Mouse (Mus musculus) ES-Bruce4 (cell line): ENCODE results near the gene Nfatc2ip. TPM values are rescaled to one million over a fixed set of nuclear protein-coding genes. Genes with fewer than 3 reads are reported as not detected.

Experiments used
- H3K27ac ChIP-seq: 2 replicates; pipeline ENCODE4 v1.5.1; 2012; ENCODE audit warnings: low read length, inconsistent platforms; ENCODE audit not compliant: insufficient read depth
- H3K27me3 ChIP-seq: 2 replicates; pipeline ENCODE4 v1.6.1; 2012; ENCODE audit warnings: mild to moderate bottlenecking, low read length, inconsistent platforms; ENCODE audit not compliant: control insufficient read depth, poor library complexity, insufficient read depth, severe bottlenecking
- H3K36me3 ChIP-seq: 2 replicates; pipeline ENCODE4 v1.6.1; 2012; ENCODE audit warnings: inconsistent platforms, mild to moderate bottlenecking, low read length, moderate library complexity; ENCODE audit not compliant: control insufficient read depth, poor library complexity, insufficient read depth, severe bottlenecking
- H3K4me1 ChIP-seq: one replicate; pipeline ENCODE4 v1.8.1; 2011; ENCODE audit warnings: low read length; ENCODE audit not compliant: control insufficient read depth, insufficient read depth
- H3K4me3 ChIP-seq: 2 replicates; pipeline ENCODE4 v1.5.1; 2011; ENCODE audit warnings: low read depth, mild to moderate bottlenecking, low read length
- H3K9ac ChIP-seq: 2 replicates; pipeline ENCODE4 v1.6.1; 2012; ENCODE audit warnings: low read depth, mild to moderate bottlenecking, inconsistent platforms; ENCODE audit not compliant: poor library complexity, severe bottlenecking
- H3K9me3 ChIP-seq: replicated peaks from 2 replicates; pipeline ENCODE4 v1.6.1; 2012; ENCODE audit warnings: mild to moderate bottlenecking, low read length, inconsistent platforms; ENCODE audit not compliant: control insufficient read depth, poor library complexity, insufficient read depth, severe bottlenecking
- CTCF ChIP-seq: IDR thresholded peaks from one replicate; pipeline ENCODE4 v1.8.1; 2011; ENCODE audit warnings: low read depth, low read length
- EP300 ChIP-seq: IDR thresholded peaks from 2 replicates; pipeline ENCODE4 v1.6.1; 2011; ENCODE audit warnings: low read depth, low read length; ENCODE audit not compliant: insufficient read depth
- POLR2A ChIP-seq: IDR thresholded peaks from one replicate; pipeline ENCODE4 v1.8.1; 2011; ENCODE audit warnings: low read length; ENCODE audit not compliant: insufficient read depth
- polyA plus RNA-seq: library from polyadenylated mRNA; stranded (reverse); fragments of >200 nt; gene quantifications from 2 replicates; pipeline ENCODE4 v1.2.4, GENCODE M21; 2011; ENCODE audit warnings: low read depth; ENCODE audit not compliant: missing spikeins, insufficient read depth, insufficient read length

Nfatc2ip gene
- polyA plus RNA-seq, 1 experiment: 78.6 TPM

DNA sequence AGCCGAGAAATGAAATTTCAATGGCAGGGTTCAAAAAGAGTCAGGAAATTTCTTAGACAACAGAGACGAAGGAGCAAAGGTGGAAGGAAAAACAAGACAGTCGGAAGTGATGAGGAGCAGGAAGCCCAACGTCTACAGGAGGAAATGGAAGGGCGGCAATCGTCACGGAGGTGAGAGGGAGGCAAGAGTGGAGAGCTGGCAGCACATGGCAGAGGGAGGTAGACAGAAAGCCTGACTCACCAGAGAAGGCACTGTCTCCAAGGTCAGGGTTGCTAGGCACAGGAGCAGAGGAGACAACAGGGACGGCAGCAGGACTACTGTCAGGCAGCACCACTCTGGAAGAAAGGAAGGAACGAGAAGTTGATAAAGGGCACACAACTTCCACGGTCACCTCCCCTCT, 28.9 kb downstream of the Nfatc2ip start:
- H3K27ac ChIP-seq: no peak overlapping the region
- no peaks in the 10 kb centered on the region for H3K27me3 ChIP-seq
- H3K36me3 ChIP-seq: peaks cover 8% of the 10 kb centered on the region
- no peaks in the 10 kb centered on the region for H3K9me3 ChIP-seq
- H3K9ac ChIP-seq: no peak overlapping the region
- H3K4me3 ChIP-seq: no peak overlapping the region
- no peaks in the 10 kb centered on the region for H3K4me1 ChIP-seq
- no peak for TF ChIP-seq POLR2A
- TF ChIP-seq EP300: no peak
- no peak for TF ChIP-seq CTCF

DNA sequence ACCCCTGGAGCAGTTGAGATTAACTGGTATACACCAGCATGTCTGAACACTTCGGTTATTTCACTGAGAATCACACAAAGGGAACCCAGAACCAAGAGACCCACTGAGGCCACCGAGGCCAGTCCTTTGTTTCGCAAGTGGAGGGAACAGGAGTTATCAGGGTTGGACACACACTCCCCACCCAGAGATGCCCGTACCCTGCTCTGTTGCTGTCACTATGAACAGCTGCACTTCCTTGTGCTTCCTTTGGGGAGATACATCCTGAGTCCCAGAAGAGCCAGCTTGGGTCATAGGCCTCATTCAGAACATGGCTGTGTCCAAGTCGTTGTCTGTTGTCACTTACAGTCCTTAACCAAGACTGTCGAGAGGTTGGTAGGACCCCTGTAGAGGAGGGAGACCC, 33.5 kb downstream of the Nfatc2ip start:
- Histone ChIP-seq H3K9me3 (no peaks in the 10 kb centered on the region), H3K27me3 (no peaks in the 10 kb centered on the region), H3K4me3 (no peak overlapping the region), H3K4me1 (no peaks in the 10 kb centered on the region), H3K9ac (no peak overlapping the region), H3K36me3 (no peaks in the 10 kb centered on the region), H3K27ac (no peak overlapping the region)
- TF ChIP-seq EP300 (no peak), POLR2A (no peak), CTCF (no peak)

DNA sequence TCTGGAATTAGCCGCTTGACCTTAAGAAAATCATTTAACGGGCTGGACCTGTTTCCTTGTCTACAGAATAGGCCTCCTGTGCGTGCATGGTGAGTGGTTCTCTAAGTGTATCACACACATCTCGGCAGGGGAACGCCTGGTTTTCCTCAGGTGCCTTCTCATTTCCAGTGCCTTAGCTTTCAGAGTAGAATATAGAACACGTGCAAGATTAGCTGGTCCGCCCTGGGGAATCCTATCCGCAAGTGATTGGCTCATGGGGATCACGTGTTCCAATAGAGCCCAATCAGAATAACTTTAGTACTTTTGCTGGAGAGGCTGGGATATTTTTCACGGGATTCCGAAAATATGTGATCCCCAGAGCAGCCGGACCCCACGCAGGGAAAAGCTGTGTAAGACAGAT, 37.5 kb downstream of the Nfatc2ip start:
- Histone ChIP-seq H3K4me1 (peaks cover 2% of the 10 kb centered on the region), H3K9me3 (no peaks in the 10 kb centered on the region), H3K27me3 (no peaks in the 10 kb centered on the region), H3K9ac (no peak overlapping the region), H3K4me3 (no peak overlapping the region), H3K36me3 (no peaks in the 10 kb centered on the region), H3K27ac (no peak overlapping the region)
- TF ChIP-seq EP300 (no peak), CTCF (no peak), POLR2A (no peak)

DNA sequence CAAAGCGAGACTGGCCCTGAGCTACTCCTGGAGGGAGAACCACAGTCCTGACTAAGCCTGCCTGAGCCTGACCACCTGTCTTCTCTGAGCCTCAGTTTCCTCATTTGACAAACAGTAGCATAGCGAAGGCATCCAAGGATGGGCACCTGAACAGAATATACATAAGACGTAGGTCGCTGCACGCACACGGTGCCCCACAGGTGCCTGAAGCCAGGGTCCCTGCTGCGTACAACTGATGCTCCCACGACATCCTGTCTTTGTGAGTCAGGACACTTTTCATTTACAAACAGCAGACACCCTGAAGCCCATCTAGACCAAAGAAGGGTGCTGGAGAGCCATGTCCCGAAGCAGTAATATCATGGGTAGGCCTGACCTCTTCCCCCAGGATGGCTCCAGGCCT, 38.1 kb downstream of the Nfatc2ip start:
- no peak for TF ChIP-seq CTCF
- TF ChIP-seq POLR2A: no peak
- no peak for TF ChIP-seq EP300
- H3K27ac ChIP-seq: no peak overlapping the region

DNA sequence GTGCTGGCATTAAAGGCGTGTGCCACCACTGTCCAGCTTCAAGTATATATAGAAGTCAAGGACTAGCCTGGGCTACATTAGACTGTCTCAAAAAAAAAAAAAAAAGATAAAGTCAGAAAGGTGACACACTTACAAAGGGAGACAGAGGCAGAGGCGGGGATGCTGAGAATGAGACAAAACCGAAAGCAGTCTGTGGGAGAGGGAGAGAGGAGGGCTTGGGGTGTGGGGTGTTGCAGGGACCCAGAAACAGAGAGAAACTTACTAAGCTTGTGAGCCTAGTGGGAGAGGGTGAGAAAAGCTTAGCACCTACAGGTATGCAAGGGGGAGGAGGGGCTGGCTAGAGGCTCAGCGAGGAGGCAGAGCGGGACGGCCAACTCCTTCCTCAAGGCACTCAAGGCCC, 38.7 kb downstream of the Nfatc2ip start:
- no peaks in the 10 kb centered on the region for H3K27me3 ChIP-seq
- no peaks in the 10 kb centered on the region for H3K9me3 ChIP-seq
- no peak for TF ChIP-seq POLR2A
- no peak for TF ChIP-seq CTCF
- no peak for TF ChIP-seq EP300
- no peak overlapping the region for H3K9ac ChIP-seq
- no peaks in the 10 kb centered on the region for H3K36me3 ChIP-seq
- H3K4me1 ChIP-seq: peaks cover 2% of the 10 kb centered on the region
- H3K27ac ChIP-seq: no peak overlapping the region
- no peak overlapping the region for H3K4me3 ChIP-seq

More for the DNA sequence above, 38.1 kb downstream of the Nfatc2ip start:
- no peaks in the 10 kb centered on the region for H3K36me3 ChIP-seq
- H3K9me3 ChIP-seq: no peaks in the 10 kb centered on the region
- no peaks in the 10 kb centered on the region for H3K27me3 ChIP-seq
- H3K9ac ChIP-seq: no peak overlapping the region
- peaks cover 2% of the 10 kb centered on the region for H3K4me1 ChIP-seq
- H3K4me3 ChIP-seq: no peak overlapping the region

DNA sequence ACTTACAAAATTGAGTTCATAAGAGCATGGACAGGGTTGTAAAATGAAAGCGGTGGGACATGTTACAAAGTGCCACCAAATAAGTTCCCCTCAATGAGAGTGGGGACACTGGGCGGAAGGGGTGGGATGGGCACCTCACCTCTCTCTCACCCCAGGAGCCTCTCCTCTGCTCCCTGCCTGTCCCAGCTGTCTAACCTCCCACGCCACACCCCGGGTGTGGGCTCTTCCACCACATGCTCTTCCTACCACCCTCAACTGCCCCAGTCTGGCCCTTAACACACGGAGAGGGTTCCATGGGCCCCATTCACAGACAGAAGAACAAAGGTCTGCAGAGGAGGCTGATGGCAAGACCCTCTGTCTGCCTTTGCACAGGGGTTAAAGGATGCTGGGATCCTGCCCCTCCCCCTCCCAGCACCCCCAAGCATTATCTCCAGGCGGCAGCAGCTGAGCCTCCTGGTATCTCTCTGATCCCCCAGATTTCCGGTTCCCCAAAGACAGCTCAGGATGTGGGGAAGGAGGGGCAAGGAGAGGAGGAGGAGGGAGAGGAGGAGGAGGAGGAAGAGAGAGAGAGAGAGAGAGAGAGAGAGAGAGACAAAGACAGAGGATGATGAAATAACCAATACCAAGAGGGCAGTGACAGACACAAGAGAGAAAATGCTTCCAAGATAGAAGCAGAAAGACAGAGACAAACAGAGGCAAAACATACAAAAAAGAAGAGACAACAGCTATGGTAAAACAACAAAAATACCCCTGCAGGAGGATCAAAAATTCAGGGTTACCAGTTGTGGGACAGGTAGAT, 39.5 kb downstream of the Nfatc2ip start:
- H3K9ac ChIP-seq: no peak overlapping the region
- H3K27ac ChIP-seq: no peak overlapping the region
- TF ChIP-seq POLR2A: no peak
- no peak for TF ChIP-seq CTCF
- no peak for TF ChIP-seq EP300
- H3K36me3 ChIP-seq: no peaks in the 10 kb centered on the region
- no peak overlapping the region; the same call in 1 of the 2 replicates for H3K4me3 ChIP-seq
- peaks cover 2% of the 10 kb centered on the region for H3K4me1 ChIP-seq
- no peaks in the 10 kb centered on the region for H3K9me3 ChIP-seq
- H3K27me3 ChIP-seq: no peaks in the 10 kb centered on the region
